Mouse (Mus musculus) thymus, postnatal 25 days (tissue): Measurements from ENCODE around the gene Wdr86.
"Not testable (repeated sequence)": the region's sequence is repeated elsewhere in the genome, so short reads cannot be mapped to it uniquely, and the experiment has no call there.

Source experiments
- DNase-seq: peaks from one replicate; pipeline ENCODE4 v3.0.0; 2022

Gene Wdr86

GRCm38 (mm10) chr5:24730986-24731385, 459 bp upstream of the Wdr86 start:
- DNase-seq, result no peak

DNA sequence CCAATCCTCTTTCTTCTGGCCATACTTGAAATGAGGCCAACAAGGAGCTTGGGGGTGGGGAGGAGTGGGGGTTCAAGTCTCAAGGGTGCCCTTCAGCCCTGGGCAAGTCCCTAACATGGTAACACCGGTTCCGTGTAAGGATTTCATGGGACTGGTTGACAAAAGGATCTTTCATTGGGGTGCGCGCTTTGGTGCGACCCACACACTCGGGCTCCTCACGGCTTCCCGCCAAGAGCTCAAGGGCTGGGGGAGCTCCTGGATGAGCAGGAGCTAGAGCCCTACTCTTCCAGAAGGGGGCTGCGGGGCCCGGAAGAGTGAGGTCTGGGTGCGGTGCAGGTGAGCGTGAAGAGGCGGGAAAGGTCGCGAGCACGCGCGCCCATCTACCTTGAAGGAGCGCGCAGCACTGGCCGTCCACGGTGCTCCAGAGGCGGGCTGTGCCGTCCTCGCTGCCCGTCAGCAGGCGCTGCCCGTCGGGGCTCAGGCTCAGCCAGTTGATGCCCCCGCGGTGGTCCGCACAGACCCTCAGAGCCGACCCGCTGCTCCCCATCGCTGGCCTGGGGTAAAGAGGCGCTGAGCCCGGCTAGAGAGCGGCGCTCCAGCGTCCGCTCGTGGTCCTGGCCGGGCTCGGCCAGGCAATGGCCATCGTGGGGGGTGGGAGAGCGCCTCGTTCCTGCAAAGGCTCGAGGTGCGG, 585 bp downstream of the Wdr86 start:
- DNase-seq, result no peak

- DNase-seq, result no peak
These were observed 3.4 kb downstream of the Wdr86 start for GRCm38 (mm10) chr5:24726901-24727836.

GRCm38 (mm10) chr5:24725897-24726296, 4.6 kb downstream of the Wdr86 start:
- DNase-seq, result no peak

- DNase-seq, result no peak
These were observed 5.7 kb downstream of the Wdr86 start for GRCm38 (mm10) chr5:24724805-24725204.

- DNase-seq, result no peak
These were observed 6.3 kb downstream of the Wdr86 start for GRCm38 (mm10) chr5:24724270-24724634.

DNA sequence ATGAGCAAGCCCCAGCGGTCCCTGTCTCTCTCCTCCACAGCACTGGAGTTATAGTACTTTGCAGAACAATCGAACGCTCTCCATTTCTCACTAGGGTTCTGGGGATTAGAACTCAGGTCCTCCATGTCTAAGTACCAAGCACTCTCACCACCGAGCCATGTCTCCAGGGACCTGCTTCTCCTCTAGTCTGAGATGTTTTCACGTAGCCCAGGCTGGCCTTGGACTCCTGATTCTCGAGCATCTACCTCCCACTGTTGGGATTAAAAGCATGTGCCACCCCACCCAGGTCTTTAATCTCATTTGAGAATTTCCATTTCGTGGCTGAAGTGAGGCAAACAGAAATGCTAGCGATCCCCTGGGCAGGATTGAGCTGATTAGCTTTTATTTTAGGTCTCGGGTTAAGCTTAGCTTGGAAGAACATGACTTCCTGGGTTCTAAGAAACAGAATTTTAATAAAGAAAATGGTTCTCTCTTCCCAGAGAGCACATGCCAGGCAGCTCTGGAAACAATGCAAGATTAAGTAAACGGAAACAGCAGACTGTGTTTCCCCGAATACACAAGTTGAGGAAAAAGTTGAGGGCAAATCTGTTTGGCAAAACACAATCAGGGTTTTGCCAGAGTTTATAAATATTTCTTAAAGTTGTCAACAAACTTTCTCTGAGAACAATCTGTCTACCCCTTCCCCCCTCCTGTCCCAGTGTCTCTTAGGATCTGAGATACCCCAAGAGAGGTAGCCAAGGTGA, 6.8 kb downstream of the Wdr86 start:
- no peak for DNase-seq

- no peak for DNase-seq
These were observed 10.7 kb downstream of the Wdr86 start for GRCm38 (mm10) chr5:24719852-24720251.

DNA sequence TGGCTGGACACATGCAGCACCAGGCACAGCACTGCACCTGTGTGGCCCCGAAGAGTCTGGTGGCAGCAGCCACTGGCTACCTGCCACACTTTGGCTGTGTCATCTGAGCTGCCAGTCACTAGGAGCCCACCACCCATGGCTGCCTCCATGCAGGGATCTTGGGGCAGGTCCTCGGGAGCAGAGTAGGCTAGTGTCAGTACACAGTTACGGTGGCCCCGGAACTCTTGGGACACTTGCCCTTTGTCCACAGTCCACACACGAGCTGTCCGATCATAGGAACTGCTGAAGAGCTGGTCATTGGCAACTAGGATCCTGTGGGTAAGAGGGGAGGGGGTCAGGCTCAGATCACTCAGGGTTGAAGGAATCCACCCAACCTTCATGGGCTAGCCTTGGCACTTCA, 12.5 kb downstream of the Wdr86 start:
- no peak for DNase-seq

GRCm38 (mm10) chr5:24713987-24714386, 16.5 kb downstream of the Wdr86 start:
- no peak for DNase-seq

DNA sequence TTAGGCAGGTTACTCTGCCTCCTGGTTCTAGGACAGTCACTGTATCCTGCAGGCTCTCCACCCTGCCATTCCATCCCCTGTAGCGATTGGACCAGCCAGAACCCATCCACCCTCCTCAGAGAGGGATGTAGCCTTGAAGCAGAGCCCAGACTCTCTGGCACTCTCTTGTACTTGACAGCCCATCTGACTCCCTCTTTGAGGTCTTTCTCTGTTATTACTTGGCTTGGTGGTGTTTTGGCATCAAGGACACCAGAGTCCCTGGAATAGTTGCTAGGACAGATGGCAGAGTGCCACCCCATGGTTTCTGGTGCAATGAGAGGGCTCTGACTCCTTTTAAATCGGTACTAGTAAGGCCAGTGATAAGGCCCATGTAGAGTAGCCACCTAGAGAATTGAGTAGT, 17.3 kb downstream of the Wdr86 start:
- no peak for DNase-seq

DNA sequence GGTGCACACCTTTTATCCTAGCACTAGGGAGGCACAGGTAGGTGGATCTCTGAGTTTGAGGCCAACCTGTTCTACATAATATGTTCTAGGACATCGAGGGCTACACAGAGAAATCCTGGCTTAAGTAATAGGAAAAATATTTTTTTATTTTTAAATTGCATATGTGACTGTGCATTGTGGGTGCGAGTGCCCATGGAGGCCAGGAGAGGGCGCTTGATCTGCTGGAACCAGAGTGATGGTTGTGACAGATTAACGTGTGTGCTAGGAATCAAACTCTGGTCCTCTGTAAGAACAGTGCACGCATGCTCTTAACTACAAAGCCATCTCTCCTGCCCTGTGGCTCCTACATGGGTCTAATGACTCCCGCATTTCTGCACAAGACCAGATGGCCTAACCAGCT, 18.9 kb downstream of the Wdr86 start:
- DNase-seq, result no peak

DNA sequence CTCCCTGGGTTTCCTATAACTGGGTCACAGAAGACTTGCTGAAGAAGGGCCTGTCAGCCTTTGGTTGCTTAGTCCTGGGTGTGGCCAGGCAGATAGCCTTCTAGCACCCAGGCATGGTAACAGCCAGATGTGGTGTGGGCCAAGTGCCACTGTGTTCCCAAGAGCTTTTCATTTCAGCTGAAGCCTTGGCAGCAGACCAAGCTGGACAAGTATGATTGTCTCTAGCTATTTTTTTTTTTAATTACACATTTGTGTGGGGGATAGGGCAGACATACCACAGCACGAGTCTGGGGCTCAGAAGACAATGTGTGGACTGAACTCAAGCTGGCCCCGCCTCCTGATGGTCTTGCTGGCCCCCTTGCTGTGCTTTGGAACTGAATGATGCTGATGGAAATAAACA, 20.6 kb downstream of the Wdr86 start:
- no peak for DNase-seq

- no peak for DNase-seq
These were observed 25.9 kb downstream of the Wdr86 start for GRCm38 (mm10) chr5:24704615-24705014.

DNA sequence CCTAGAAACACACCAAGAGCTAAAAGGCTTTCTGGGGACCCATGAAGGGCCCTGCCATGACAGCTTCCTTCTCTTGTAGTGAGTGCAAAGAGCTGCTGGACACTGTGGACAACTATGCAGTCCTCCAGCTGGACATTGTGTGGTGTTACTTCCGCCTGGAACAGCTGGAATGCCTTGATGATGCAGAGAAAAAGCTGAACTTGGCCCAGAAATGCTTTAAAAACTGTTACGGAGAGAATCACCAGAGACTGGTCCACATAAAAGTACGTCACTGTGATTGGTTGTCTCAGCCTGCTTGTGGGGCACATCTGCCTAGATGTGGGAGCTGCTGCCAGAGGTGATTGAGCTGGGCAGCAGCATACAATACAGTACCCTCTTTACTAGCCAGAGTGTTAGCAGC, 29.3 kb downstream of the Wdr86 start:
- no peak for DNase-seq

DNA sequence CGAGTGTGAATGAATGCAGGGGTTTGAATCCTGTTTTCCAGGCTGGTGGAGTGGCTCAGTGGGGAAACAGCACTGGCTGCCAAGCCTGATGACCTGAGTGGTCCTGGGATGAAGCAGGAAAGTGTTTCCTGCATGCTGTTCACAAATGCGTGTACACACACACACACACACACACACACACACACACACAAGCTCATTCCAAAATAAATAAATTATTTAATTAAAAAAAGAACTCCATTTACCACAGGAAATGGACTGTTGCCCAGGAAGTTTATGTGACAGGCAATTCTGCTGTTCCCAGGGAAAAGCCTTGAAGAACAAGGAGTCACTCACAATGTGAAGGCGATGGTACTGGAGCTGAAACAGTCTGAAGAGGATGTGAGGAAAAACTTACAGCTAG, 33.8 kb downstream of the Wdr86 start:
- no peak for DNase-seq

GRCm38 (mm10) chr5:24687696-24688095, 42.8 kb downstream of the Wdr86 start:
- no peak for DNase-seq

- not testable (repeated sequence) for DNase-seq
These were observed 43.7 kb downstream of the Wdr86 start for GRCm38 (mm10) chr5:24686671-24687420.

DNA sequence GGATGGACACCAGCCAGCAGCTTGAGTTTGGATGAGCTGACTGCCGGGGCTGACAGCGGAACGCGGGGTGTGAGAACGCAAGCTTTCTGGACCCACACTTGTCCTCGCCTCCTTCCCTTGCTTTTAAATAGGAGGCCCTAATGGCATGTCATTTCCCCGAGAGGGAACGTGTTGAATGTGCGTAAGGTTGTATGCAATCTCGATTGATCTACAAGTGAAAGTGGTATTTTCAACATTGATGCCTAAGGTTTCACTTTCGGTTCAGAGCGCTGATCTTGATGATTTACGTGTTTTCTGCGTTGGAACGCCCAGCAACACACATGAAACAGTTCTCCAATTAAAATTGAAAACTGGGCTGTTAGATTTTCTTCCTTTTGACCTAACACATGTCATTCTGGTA, 44.4 kb downstream of the Wdr86 start:
- DNase-seq, result no peak

- peak; percentile 98 for DNase-seq
These were observed 45.0 kb downstream of the Wdr86 start, which contains the start of gene Nub1 for GRCm38 (mm10) chr5:24685366-24686093. Gene Nub1, plus strand, starts transcription at chr5:24685532.

GRCm38 (mm10) chr5:24684578-24685365, 45.8 kb downstream of the Wdr86 start:
- DNase-seq, result peak; percentile 13
